Mouse (Mus musculus): ENCODE data around the gene Zfyve16. TPM values are rescaled to one million over a fixed set of nuclear protein-coding genes. Genes with fewer than 3 reads are reported as not detected.

Zfyve16 gene
- polyA plus RNA-seq, 1 experiment: 1.4 TPM

- WGBS: 73% methylated on average over 2 of the region's 2 CpGs
These were observed 60.5 kb downstream of the Zfyve16 start for GRCm38 (mm10) chr13:92470151-92470550.

DNA sequence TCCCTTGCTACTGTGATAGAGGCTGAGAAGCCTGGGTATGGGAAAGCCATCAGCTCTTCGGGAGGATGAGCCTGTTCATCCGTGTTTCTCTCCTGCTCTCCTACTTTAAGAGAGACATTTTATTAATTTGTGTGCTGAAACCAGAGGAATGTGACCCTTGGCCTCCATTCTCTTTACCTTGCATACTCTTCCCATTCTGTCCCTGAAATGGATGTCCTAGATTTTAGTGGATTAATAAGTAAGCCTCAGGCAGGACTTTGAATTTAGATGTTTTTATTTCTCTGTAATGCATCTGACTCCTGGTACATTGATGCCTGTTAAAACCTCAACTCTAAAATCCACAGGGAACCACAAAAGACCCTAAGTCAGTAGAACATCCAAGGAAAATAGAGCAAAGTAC is 61.3 kb downstream of the Zfyve16 start:
- 53% methylated on average over 2 of the region's 2 CpGs for WGBS
- no peak for DNase-seq (ENCODE audit: low read depth, low spot score)

More at GRCm38 (mm10) chr13:92470151-92470550, 60.5 kb downstream of the Zfyve16 start:
- DNase-seq (ENCODE audit: low read depth, low spot score): no peak

DNA sequence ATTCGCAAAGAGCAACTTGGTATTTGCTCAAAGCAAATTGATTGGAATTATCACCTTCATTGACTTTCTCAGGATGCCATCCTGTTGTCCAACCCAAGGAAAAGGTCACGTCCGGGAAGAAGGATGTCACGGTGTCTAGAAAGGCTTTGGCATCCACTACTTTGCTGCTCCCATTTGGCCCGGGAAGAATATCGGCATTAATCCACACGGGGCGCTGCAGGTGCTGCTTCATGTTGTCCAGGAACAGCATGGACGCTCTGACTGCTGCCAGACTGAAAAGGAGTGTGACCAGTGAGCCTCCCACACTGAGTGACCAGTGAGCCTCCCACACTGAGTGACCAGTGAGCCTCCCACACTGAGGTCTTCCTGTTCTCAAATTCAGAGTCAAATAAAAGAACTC is 62.8 kb downstream of the Zfyve16 start:
- no peak for DNase-seq (ENCODE audit: low read depth, low spot score)
- whole genome bisulfite sequencing: 82% methylated on average over 9 of the region's 9 CpGs

DNA sequence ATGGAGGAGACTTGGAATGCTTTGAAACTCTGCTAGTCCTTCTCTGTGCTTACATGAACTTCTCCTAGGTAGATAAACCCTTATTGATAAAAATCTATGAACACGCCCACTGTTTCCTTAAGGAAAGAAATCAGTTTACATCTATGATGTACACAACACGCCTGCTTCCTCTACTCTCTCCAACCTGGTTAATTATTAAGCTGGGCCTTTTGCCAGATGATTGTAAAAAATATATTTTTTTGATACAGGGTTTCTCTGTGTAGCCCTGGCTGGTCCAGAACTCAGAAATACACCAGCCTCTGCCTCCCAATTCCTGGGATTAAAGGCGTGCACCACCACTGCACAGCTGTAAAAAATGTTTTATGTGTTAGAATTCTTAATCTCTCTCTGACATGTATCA is 66.0 kb downstream of the Zfyve16 start:
- WGBS: 26% methylated on average over 3 of the region's 3 CpGs
- DNase-seq (ENCODE audit: low read depth, low spot score): peak; percentile 64

DNA sequence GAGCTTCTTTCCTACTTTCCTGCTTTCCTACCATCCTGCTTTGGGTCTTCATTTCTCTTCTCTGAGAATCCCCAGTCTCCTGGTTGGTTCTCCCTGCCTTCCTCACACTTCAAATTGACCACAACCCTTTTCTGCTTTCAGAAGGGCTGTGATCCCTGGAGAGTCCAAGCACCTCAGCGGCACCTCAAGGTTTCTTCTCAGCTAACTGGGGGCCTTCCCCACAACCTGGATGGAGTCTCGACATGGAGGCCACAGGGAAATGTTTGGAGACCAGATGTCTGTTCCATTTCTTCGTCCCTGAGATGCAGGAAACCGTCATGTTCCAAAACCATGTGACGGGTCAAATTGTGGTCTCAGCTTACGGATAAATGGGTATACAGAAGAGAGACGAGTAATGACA is 83.8 kb downstream of the Zfyve16 start:
- no peak for DNase-seq (ENCODE audit: low read depth, low spot score)
- WGBS: 92% methylated on average over 7 of the region's 7 CpGs

DNA sequence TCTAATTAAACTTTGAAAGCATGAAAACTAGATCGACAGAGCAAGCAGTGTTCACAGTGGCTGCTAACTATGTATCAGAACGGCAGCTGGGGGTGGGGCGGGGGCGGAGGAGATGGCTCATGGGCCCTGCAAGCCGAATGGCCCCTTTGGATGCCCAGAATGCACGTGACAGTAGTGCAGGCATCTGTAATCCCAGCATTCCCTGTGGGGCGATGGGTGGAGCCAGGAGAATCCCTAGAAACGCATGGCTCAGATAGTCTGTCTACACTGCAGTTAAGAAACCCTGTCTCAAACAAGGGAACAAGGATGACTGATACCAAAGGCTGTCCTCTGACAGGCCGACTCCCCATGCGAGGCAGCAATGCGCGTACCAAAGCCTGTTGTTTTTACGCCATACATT is 90.4 kb downstream of the Zfyve16 start:
- 70% methylated on average over 13 of the region's 13 CpGs for WGBS
- no peak for DNase-seq (ENCODE audit: low read depth, low spot score)

DNA sequence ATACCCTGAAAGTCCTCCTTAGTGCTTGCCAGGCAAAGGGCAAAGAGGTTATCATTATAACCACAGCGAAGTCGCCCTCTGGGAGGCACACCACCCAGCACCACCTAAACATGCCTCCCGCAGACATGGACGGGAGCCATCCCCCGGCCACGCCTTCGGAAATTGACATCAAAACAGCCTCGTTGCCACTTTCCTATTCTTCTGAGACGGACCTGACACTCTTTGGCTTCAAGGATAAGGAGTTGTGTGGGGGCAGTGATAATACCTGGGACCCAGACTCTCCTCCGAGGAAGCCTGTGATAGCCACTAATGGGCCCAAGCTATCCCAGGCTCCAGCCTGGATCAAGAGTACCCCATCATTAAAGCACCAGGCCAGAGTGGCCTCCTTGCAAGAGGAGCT is 92.0 kb downstream of the Zfyve16 start:
- no peak for DNase-seq (ENCODE audit: low read depth, low spot score)
- WGBS: 85% methylated on average over 10 of the region's 10 CpGs

Other genes with a start within 250 kb of the Zfyve16 start
- gene Gm20379, start 224.9 kb downstream of the Zfyve16 start, polyA plus RNA-seq (2012; rRNA removed): not detected in 2 replicates
- gene Dhfr, start 176.1 kb downstream of the Zfyve16 start, polyA plus RNA-seq (2012; rRNA removed): 2.3 and 4.6 TPM in 2 replicates
- 3.2 and 4.3 TPM in 2 replicates for gene Msh3, start 175.9 kb downstream of the Zfyve16 start, polyA plus RNA-seq (2012; rRNA removed)
- gene Ankrd34b, start 105.0 kb downstream of the Zfyve16 start, polyA plus RNA-seq (2012; rRNA removed): not detected in 2 replicates
- gene Fam151b, start 46.9 kb downstream of the Zfyve16 start, polyA plus RNA-seq (2012; rRNA removed): 1.3 and 2.3 TPM in 2 replicates
- gene Spz1, start 45.3 kb upstream of the Zfyve16 start, polyA plus RNA-seq (2012; rRNA removed): not detected in 2 replicates
- 9.2 and 19.8 TPM in 2 replicates for gene Serinc5, start 80.2 kb upstream of the Zfyve16 start, polyA plus RNA-seq (2012; rRNA removed)

Measured in large intestine, adult 2 months (tissue).